Mouse (Mus musculus): Measurements from ENCODE around the gene Zfp740. TPM values are rescaled to one million over a fixed set of nuclear protein-coding genes. Genes with fewer than 3 reads are reported as not detected.

The Zfp740 gene
- polyA plus RNA-seq, 1 experiment, result 71.9 TPM

DNA sequence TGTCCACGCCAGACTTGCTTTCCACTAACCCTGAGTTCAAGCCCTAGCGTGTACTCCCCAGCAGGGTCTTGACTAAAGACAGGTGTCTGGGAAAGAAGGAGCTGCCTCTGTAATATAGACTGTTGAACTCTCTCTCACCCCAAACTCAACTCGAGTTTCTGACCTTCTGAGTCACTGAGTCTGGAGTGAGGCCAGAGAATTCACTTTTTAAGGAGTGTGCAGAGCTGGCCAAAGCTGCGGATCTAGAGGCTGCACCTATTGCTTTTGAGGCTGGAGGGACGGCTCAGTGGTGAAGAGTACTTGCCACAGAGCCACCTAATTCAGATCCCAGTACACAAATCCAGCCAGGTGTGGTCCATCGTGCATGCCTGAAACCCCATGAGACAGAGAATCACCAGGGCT lies 35.4 kb upstream of the Zfp740 start:
- no peak for TF ChIP-seq CTCF (IDR thresholded peaks at IDR 0.05; ENCODE audit: borderline replicate concordance, control insufficient read depth, extremely low read depth, insufficient read depth, low read length, poor library complexity)
- no peak for TF ChIP-seq POLR2A (IDR thresholded peaks at IDR 0.05; ENCODE audit: control insufficient read depth, extremely low read depth, insufficient read depth, low read length, poor library complexity)
- H3K36me3 ChIP-seq (ENCODE audit: control insufficient read depth, insufficient read depth, low read length), result no peaks in the 10 kb centered on the region
- H3K27ac ChIP-seq (ENCODE audit: control insufficient read depth, insufficient read depth, low read length), result no peak overlapping the region
- DNase-seq, result no peak
- H3K4me3 ChIP-seq (ENCODE audit: control insufficient read depth, insufficient read depth, low read length), result no peak overlapping the region
- WGBS, result 81% methylated on average over 6 of the region's 6 CpGs
- no peaks in the 10 kb centered on the region for H3K27me3 ChIP-seq (ENCODE audit: control insufficient read depth, insufficient read depth, low read length)
- peaks cover 17% of the 10 kb centered on the region for H3K4me1 ChIP-seq (replicated peaks; ENCODE audit: control insufficient read depth, insufficient read depth, low read length)

DNA sequence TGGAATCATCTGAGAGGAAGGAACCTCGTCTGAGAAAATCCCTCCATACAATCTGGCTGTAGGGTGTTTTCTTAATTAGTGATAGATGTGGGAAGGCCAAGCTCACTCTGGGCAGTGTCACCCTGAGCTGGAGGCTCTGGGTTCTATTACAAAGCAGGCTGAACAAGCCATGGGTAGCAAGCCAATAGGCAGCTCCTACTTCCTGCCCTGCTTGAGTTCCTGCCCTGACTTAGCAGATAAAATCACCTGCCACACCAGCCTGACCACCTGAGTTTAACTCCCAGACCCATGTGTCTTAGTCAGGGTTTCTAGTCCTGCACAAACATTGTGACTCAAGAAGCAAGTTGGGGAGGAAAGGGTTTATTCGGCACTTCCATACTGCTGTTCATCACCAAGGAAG lies 34.0 kb upstream of the Zfp740 start:
- Histone ChIP-seq H3K36me3 (ENCODE audit: control insufficient read depth, insufficient read depth, low read length) (no peaks in the 10 kb centered on the region), H3K4me1 (replicated peaks; ENCODE audit: control insufficient read depth, insufficient read depth, low read length) (peaks cover 15% of the 10 kb centered on the region), H3K27ac (ENCODE audit: control insufficient read depth, insufficient read depth, low read length) (no peak overlapping the region), H3K27me3 (ENCODE audit: control insufficient read depth, insufficient read depth, low read length) (no peaks in the 10 kb centered on the region), H3K4me3 (ENCODE audit: control insufficient read depth, insufficient read depth, low read length) (no peak overlapping the region)
- no peak for DNase-seq
- TF ChIP-seq POLR2A (IDR thresholded peaks at IDR 0.05; ENCODE audit: control insufficient read depth, extremely low read depth, insufficient read depth, low read length, poor library complexity) (no peak), CTCF (IDR thresholded peaks at IDR 0.05; ENCODE audit: borderline replicate concordance, control insufficient read depth, extremely low read depth, insufficient read depth, low read length, poor library complexity) (no peak)
- 88% methylated on average over 2 of the region's 2 CpGs for WGBS

DNA sequence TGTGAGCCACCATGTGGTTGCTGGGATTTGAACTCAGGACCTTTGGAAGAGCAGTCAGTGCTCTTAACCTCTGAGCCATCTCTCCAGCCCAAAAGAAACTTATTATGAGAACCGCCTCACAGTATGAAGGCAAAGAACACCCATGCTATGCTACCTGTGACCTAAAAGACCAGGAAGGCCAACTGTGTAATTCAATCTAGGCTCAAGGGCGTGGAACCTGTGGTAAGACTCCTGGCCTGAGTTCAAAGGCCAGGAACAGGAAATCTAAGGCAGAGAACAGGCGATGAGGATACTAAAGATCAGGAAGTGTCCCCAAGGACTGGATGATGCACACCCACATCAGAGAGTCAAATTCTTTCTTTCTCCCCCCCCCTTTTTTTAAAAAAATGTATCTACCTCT lies 29.5 kb upstream of the Zfp740 start:
- H3K27ac ChIP-seq (ENCODE audit: control insufficient read depth, insufficient read depth, low read length), result no peak overlapping the region
- no peak overlapping the region for H3K4me3 ChIP-seq (ENCODE audit: control insufficient read depth, insufficient read depth, low read length)
- H3K36me3 ChIP-seq (ENCODE audit: control insufficient read depth, insufficient read depth, low read length), result no peaks in the 10 kb centered on the region
- no peaks in the 10 kb centered on the region for H3K27me3 ChIP-seq (ENCODE audit: control insufficient read depth, insufficient read depth, low read length)
- 63% methylated on average over 3 of the region's 3 CpGs for WGBS
- no peak for TF ChIP-seq POLR2A (IDR thresholded peaks at IDR 0.05; ENCODE audit: control insufficient read depth, extremely low read depth, insufficient read depth, low read length, poor library complexity)
- no peak for TF ChIP-seq CTCF (IDR thresholded peaks at IDR 0.05; ENCODE audit: borderline replicate concordance, control insufficient read depth, extremely low read depth, insufficient read depth, low read length, poor library complexity)
- H3K4me1 ChIP-seq (replicated peaks; ENCODE audit: control insufficient read depth, insufficient read depth, low read length), result peaks cover 2% of the 10 kb centered on the region; the same call in 1 of the 2 replicates
- no peak for DNase-seq

- H3K4me3 ChIP-seq (ENCODE audit: control insufficient read depth, insufficient read depth, low read length), result no peak overlapping the region
- no peak overlapping the region for H3K27ac ChIP-seq (ENCODE audit: control insufficient read depth, insufficient read depth, low read length)
- no peaks in the 10 kb centered on the region for H3K27me3 ChIP-seq (ENCODE audit: control insufficient read depth, insufficient read depth, low read length)
- no peak for DNase-seq
- H3K36me3 ChIP-seq (ENCODE audit: control insufficient read depth, insufficient read depth, low read length), result no peaks in the 10 kb centered on the region
- WGBS, result 97% methylated on average over 16 of the region's 16 CpGs
- H3K4me1 ChIP-seq (replicated peaks; ENCODE audit: control insufficient read depth, insufficient read depth, low read length), result peaks cover 2% of the 10 kb centered on the region; the same call in 1 of the 2 replicates
- TF ChIP-seq POLR2A (IDR thresholded peaks at IDR 0.05; ENCODE audit: control insufficient read depth, extremely low read depth, insufficient read depth, low read length, poor library complexity) (no peak), CTCF (IDR thresholded peaks at IDR 0.05; ENCODE audit: borderline replicate concordance, control insufficient read depth, extremely low read depth, insufficient read depth, low read length, poor library complexity) (no peak)
Observed at GRCm38 (mm10) chr15:102175736-102176319, 27.2 kb upstream of the Zfp740 start.

DNA sequence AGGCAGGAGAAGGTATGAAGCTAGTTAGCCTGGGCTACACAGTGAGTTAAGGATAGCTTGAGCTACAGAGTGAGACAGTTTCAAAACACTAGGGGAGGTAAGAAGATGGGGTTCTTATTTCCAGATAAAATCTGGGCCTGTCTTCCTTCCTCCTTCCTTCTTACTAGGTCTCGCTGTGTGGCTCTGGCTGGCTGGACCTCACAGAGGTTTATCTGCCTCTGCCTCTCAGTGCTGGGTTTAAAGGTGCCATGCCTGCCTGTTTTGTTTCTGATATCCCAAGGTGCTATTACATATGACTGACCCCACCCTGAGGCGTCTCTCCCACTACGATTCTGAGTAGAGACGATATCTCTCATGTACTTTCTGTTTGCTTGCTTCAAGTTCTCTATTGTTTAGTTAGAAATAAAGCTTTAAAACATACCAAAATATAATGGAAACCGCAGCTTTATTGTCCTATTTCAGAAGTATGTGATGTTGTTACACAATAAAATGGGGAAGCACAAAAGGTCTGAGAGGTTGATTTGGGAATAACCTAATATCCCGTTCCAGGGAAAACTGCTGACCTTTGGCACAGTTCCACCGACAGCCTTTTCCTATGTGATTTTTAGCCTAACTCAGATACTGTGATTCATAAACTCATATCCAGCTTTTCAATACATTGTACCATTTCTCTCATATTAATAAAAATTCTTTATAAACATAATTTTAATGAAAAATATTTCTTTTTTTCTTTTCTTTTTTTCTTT lies 26.3 kb upstream of the Zfp740 start:
- Histone ChIP-seq H3K4me3 (ENCODE audit: control insufficient read depth, insufficient read depth, low read length) (no peak overlapping the region), H3K4me1 (replicated peaks; ENCODE audit: control insufficient read depth, insufficient read depth, low read length) (peaks cover 2% of the 10 kb centered on the region; the same call in 1 of the 2 replicates), H3K27ac (ENCODE audit: control insufficient read depth, insufficient read depth, low read length) (no peak overlapping the region), H3K27me3 (ENCODE audit: control insufficient read depth, insufficient read depth, low read length) (no peaks in the 10 kb centered on the region), H3K36me3 (ENCODE audit: control insufficient read depth, insufficient read depth, low read length) (no peaks in the 10 kb centered on the region)
- no peak for TF ChIP-seq CTCF (IDR thresholded peaks at IDR 0.05; ENCODE audit: borderline replicate concordance, control insufficient read depth, extremely low read depth, insufficient read depth, low read length, poor library complexity)
- TF ChIP-seq POLR2A (IDR thresholded peaks at IDR 0.05; ENCODE audit: control insufficient read depth, extremely low read depth, insufficient read depth, low read length, poor library complexity), result no peak
- WGBS, result 89% methylated on average over 7 of the region's 7 CpGs
- DNase-seq, result no peak

- Histone ChIP-seq H3K36me3 (ENCODE audit: control insufficient read depth, insufficient read depth, low read length) (no peaks in the 10 kb centered on the region), H3K27me3 (ENCODE audit: control insufficient read depth, insufficient read depth, low read length) (no peaks in the 10 kb centered on the region), H3K4me3 (ENCODE audit: control insufficient read depth, insufficient read depth, low read length) (no peak overlapping the region), H3K4me1 (replicated peaks; ENCODE audit: control insufficient read depth, insufficient read depth, low read length) (peaks cover 2% of the 10 kb centered on the region; the same call in 1 of the 2 replicates), H3K27ac (ENCODE audit: control insufficient read depth, insufficient read depth, low read length) (no peak overlapping the region)
- no peak for DNase-seq
- TF ChIP-seq POLR2A (IDR thresholded peaks at IDR 0.05; ENCODE audit: control insufficient read depth, extremely low read depth, insufficient read depth, low read length, poor library complexity) (no peak), CTCF (IDR thresholded peaks at IDR 0.05; ENCODE audit: borderline replicate concordance, control insufficient read depth, extremely low read depth, insufficient read depth, low read length, poor library complexity) (no peak)
- 89% methylated on average over 8 of the region's 8 CpGs for WGBS
Observed at GRCm38 (mm10) chr15:102177417-102177816, 25.6 kb upstream of the Zfp740 start.

All from thymus, adult 2 months (tissue).